Mouse (Mus musculus): Measurements from ENCODE around the gene Gbp2b.

GRCm38 (mm10) chr3:142640201-142640600, 45.6 kb downstream of the Gbp2b start:
- no peak for TF ChIP-seq GATA1 (IDR thresholded peaks at IDR 0.05; ENCODE audit: low read length)
- TF ChIP-seq TAL1 (IDR thresholded peaks at IDR 0.05; ENCODE audit: low read length), result no peak

Data from erythroblast, embryonic 14.5 days (primary cell).